Mouse (Mus musculus) intestine, embryonic 14.5 days (tissue): Measurements from ENCODE around the gene Gtf2h4. TPM values are rescaled to one million over a fixed set of nuclear protein-coding genes. Genes with fewer than 3 reads are reported as not detected.

Experiments
- polyA plus RNA-seq: library from polyadenylated mRNA; unstranded; fragments of >200 nt; fragmentation: Nextera tagmentation; extraction: Ambion mirVana; gene quantifications from 2 replicates; pipeline ENCODE4 v1.2.1, GENCODE M21; 2014

Gene Gtf2h4
- polyA plus RNA-seq, 1 experiment from 2014 or later, result 47.2 TPM

Other genes with a start within 250 kb of the Gtf2h4 start
- gene H2-Q6, start 248.9 kb downstream of the Gtf2h4 start, polyA plus RNA-seq, result 2.0 and 2.1 TPM in 2 replicates
- 8.1 and 9.0 TPM in 2 replicates for gene H2-Q7, start 234.6 kb downstream of the Gtf2h4 start, polyA plus RNA-seq
- gene H2-Q10, start 203.7 kb downstream of the Gtf2h4 start, polyA plus RNA-seq, result 6.3 and 10.0 TPM in 2 replicates
- gene Pou5f1, start 167.7 kb downstream of the Gtf2h4 start, polyA plus RNA-seq, result 0.13 TPM in 1 of 2 replicates, not detected in the other
- 68.7 and 79.4 TPM in 2 replicates for gene Tcf19, start 156.9 kb downstream of the Gtf2h4 start, polyA plus RNA-seq
- gene Cchcr1, start 156.6 kb downstream of the Gtf2h4 start, polyA plus RNA-seq, result 13.6 and 15.9 TPM in 2 replicates
- gene Psors1c2, start 140.5 kb downstream of the Gtf2h4 start, polyA plus RNA-seq, result 0.36 and 0.66 TPM in 2 replicates
- 0.11 and 0.12 TPM in 2 replicates for gene Cdsn, start 121.6 kb downstream of the Gtf2h4 start, polyA plus RNA-seq
- not detected in 2 replicates for gene 2300002M23Rik, start 106.3 kb downstream of the Gtf2h4 start, polyA plus RNA-seq
- gene Sfta2, start 72.2 kb downstream of the Gtf2h4 start, polyA plus RNA-seq, result 3.3 and 3.6 TPM in 2 replicates
- not detected in 2 replicates for gene Gm9573, start 47.1 kb downstream of the Gtf2h4 start, polyA plus RNA-seq
- gene Mucl3, start 30.0 kb downstream of the Gtf2h4 start, polyA plus RNA-seq, result 0.39 and 0.77 TPM in 2 replicates
- gene Vars2, start 6.1 kb downstream of the Gtf2h4 start, polyA plus RNA-seq, result 16.0 and 18.1 TPM in 2 replicates
- 44.6 and 45.1 TPM in 2 replicates for gene Ddr1, start 30.9 kb upstream of the Gtf2h4 start, polyA plus RNA-seq
- 4.4 and 5.1 TPM in 2 replicates for gene Ier3, start 147.9 kb upstream of the Gtf2h4 start, polyA plus RNA-seq
- gene Flot1, start 149.5 kb upstream of the Gtf2h4 start, polyA plus RNA-seq, result 42.5 and 48.5 TPM in 2 replicates
- gene Tubb5, start 164.6 kb upstream of the Gtf2h4 start, polyA plus RNA-seq, result 923 and 1,006 TPM in 2 replicates
- gene Mdc1, start 167.8 kb upstream of the Gtf2h4 start, polyA plus RNA-seq, result 16.6 and 17.8 TPM in 2 replicates
- 62.6 and 69.3 TPM in 2 replicates for gene Nrm, start 187.6 kb upstream of the Gtf2h4 start, polyA plus RNA-seq
- gene Ppp1r18, start 191.9 kb upstream of the Gtf2h4 start, polyA plus RNA-seq, result 21.2 and 23.2 TPM in 2 replicates
- gene Dhx16, start 206.1 kb upstream of the Gtf2h4 start, polyA plus RNA-seq, result 37.2 and 46.1 TPM in 2 replicates
- 26.7 and 30.6 TPM in 2 replicates for gene 2310061I04Rik, start 223.7 kb upstream of the Gtf2h4 start, polyA plus RNA-seq
- 68.5 and 76.3 TPM in 2 replicates for gene Atat1, start 236.3 kb upstream of the Gtf2h4 start, polyA plus RNA-seq
- 119 and 128 TPM in 2 replicates for gene Mrps18b, start 242.7 kb upstream of the Gtf2h4 start, polyA plus RNA-seq
- gene Ppp1r10, start 242.7 kb upstream of the Gtf2h4 start, polyA plus RNA-seq, result 33.8 and 34.0 TPM in 2 replicates